Mouse (Mus musculus) liver, adult 2 months (tissue): ENCODE results near the gene Ogt. TPM values are rescaled to one million over a fixed set of nuclear protein-coding genes. Genes with fewer than 3 reads are reported as not detected.

Experiments
- DNase-seq: peaks from one replicate; pipeline ENCODE4 v3.0.0-alpha.2; 2011; ENCODE audit warnings: low read depth, low spot score; ENCODE audit errors: extremely low read depth
- H3K27ac ChIP-seq: fragments of 200-500 bp; replicated peaks from 2 replicates; pipeline ENCODE4 v1.5.1; 2012; ENCODE audit warnings: low read depth, mild to moderate bottlenecking, control low read depth, inconsistent platforms, low read length; ENCODE audit not compliant: insufficient read depth
- H3K27me3 ChIP-seq: fragments of 200-500 bp; 2 replicates; pipeline ENCODE4 v1.6.1; 2012; ENCODE audit warnings: mild to moderate bottlenecking, moderate library complexity, low read length, inconsistent platforms; ENCODE audit not compliant: control insufficient read depth, insufficient read depth
- H3K36me3 ChIP-seq: fragments of 200-500 bp; 2 replicates; pipeline ENCODE4 v1.6.1; 2012; ENCODE audit warnings: low read length, inconsistent platforms; ENCODE audit not compliant: control insufficient read depth, insufficient read depth
- H3K4me1 ChIP-seq: fragments of 200-500 bp; 2 replicates; pipeline ENCODE4 v1.6.1; 2011; ENCODE audit warnings: low read length; ENCODE audit not compliant: control insufficient read depth, insufficient read depth
- H3K4me3 ChIP-seq: fragments of 200-500 bp; 2 replicates; pipeline ENCODE4 v1.5.1; 2011; ENCODE audit warnings: low read depth, mild to moderate bottlenecking, control low read depth, low read length, moderate library complexity; ENCODE audit not compliant: insufficient read depth
- H3K79me2 ChIP-seq: fragments of 200-500 bp; 2 replicates; pipeline ENCODE4 v1.6.1; 2012; ENCODE audit warnings: inconsistent platforms, mild to moderate bottlenecking, low read length, moderate library complexity; ENCODE audit not compliant: control insufficient read depth, insufficient read depth
- H3K9ac ChIP-seq: fragments of 200-500 bp; 2 replicates; pipeline ENCODE4 v1.6.1; 2012; ENCODE audit warnings: low read depth, mild to moderate bottlenecking, control low read depth, inconsistent platforms, low read length
- CTCF ChIP-seq: fragments of 200-500 bp; IDR thresholded peaks from 2 replicates; pipeline ENCODE4 v1.5.1; 2011; ENCODE audit warnings: low read depth, low read length, control low read depth
- POLR2A ChIP-seq: fragments of 200-500 bp; IDR thresholded peaks from 2 replicates; pipeline ENCODE4 v1.6.1; 2011; ENCODE audit warnings: low read length, control low read depth; ENCODE audit not compliant: insufficient read depth; ENCODE audit errors: extremely low read depth
- WGBS: fragments of 180-500 bp; shearing (Covaris S2); methylation state at CpG from one replicate; pipeline ENCODE4 v1.1.7; 2018; 5-methylcytosine and 5-hydroxymethylcytosine counted together
- polyA plus RNA-seq: library from polyadenylated mRNA; depleted of rRNA; stranded (reverse); fragments of >200 nt; gene quantifications from 2 replicates; pipeline ENCODE4 v1.2.3, GENCODE M21; 2012; rRNA removed
- total RNA-seq: library from RNA; depleted of rRNA; stranded (reverse); fragments of >200 nt; gene quantifications from 2 replicates; pipeline ENCODE4 v1.2.3, GENCODE M21; 2014; rRNA removed

Gene Ogt
- total and polyA plus RNA-seq, 2 experiments = 28.3 to 61.4 TPM

DNA sequence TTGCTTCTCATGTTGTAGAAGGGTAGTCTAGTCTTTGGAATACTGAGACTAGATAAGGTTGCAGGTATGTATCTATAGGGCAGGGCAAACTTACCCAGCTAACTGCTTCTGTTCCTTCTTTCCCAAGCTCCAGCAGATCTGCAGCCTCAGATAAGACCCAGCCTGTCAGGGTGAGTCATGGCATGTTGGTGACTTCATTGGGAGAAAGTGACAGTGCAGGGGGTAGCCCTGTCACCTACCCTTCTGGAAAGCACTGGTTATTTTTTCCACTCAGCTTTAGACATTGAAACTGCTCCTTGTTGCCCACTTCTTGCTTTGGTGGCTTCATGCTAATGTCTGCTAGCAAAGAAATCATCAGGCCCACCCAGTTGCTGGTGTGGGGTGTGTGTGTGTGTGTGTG lies 90.2 kb downstream of the Ogt start:
- H3K27ac ChIP-seq = no peak overlapping the region
- no peaks in the 10 kb centered on the region for H3K27me3 ChIP-seq
- no peaks in the 10 kb centered on the region for H3K79me2 ChIP-seq
- no peak for TF ChIP-seq CTCF
- TF ChIP-seq POLR2A = no peak
- no peak for DNase-seq
- no peaks in the 10 kb centered on the region for H3K36me3 ChIP-seq
- no peaks in the 10 kb centered on the region for H3K4me1 ChIP-seq
- H3K4me3 ChIP-seq = no peak overlapping the region
- no peak overlapping the region for H3K9ac ChIP-seq

DNA sequence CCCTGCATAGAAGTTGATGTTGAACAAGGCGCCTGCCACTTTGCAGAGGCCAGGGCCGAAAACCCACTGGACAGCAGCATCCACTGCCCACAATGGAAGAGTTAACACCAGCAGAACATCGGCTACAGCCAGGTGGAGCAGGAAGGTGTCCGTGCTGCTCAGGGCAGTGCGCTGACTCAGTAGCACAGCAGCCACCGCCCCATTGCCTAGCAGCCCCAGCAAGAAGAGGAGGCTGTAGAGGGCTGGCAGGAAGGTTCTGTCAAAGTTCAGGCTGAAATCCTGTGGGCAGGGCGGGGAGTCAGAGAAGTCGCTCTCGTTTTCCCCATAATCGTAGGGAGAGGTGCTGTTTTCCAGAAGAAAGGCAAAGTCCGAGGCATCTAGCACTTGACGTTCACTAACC lies 92.8 kb downstream of the Ogt start:
- no peaks in the 10 kb centered on the region for H3K27me3 ChIP-seq
- WGBS = 77% methylated on average over 12 of the region's 12 CpGs
- no peaks in the 10 kb centered on the region for H3K36me3 ChIP-seq
- TF ChIP-seq CTCF (no peak), POLR2A (no peak)
- DNase-seq = no peak
- no peak overlapping the region for H3K4me3 ChIP-seq
- no peak overlapping the region for H3K9ac ChIP-seq
- no peaks in the 10 kb centered on the region for H3K4me1 ChIP-seq
- no peak overlapping the region for H3K27ac ChIP-seq
- H3K79me2 ChIP-seq = no peaks in the 10 kb centered on the region

DNA sequence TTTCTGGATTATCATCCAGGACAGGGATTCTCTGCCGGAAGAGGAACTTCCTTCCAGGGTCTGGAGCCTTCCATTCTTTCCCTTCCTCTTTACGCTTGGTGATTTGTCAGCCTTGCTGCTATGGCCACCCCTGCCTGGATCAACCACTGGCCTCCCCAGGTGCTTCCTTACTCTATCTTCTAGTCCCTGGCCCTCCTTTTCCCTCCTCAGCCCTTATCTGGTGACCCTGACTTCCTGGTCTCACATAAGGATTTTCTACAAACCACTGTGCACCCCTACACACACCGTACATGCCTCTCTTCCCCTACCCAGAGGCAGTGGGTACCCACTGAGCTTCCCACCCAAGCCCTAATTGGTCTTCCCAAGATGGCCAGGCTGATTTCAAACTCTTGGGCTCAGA lies 93.4 kb downstream of the Ogt start:
- no peak for TF ChIP-seq CTCF
- TF ChIP-seq POLR2A = no peak
- Histone ChIP-seq H3K4me3 (no peak overlapping the region), H3K4me1 (no peaks in the 10 kb centered on the region), H3K79me2 (no peaks in the 10 kb centered on the region), H3K9ac (no peak overlapping the region), H3K27ac (no peak overlapping the region), H3K27me3 (no peaks in the 10 kb centered on the region), H3K36me3 (no peaks in the 10 kb centered on the region)
- no peak for DNase-seq
- WGBS = 93% methylated on average over 3 of the region's 3 CpGs

DNA sequence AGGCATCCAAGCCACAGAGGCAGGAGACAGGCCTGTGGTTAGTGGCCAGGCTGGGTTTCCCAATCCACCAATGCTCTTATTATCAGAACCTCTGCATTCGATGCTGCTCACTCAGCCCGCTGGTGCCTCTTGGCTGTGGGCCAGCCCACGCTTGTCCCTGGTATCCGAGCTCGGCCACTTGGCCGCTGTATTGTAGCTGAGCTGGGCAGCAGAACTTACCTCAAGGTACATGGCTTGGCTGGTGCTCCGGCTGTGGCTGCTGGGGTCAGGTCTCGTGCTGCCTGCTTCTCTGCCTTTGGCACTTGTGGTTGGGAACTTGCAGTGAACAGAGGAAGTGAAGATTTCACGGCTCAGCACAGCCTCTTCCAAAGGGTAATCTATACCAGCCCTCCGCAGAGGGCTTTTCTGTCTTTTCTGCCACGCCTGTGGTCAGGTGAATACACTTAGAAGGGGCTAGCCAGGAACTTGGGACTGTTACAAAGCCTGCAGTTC lies 94.0 kb downstream of the Ogt start, which contains the start of gene Cxcr3:
TSS of gene Cxcr3 (minus strand) at position 442 of the 492 bp plus-strand sequence.
- no peaks in the 10 kb centered on the region for H3K36me3 ChIP-seq
- no peaks in the 10 kb centered on the region for H3K4me1 ChIP-seq
- H3K4me3 ChIP-seq = peak within 1 kb of the TSS; percentile 45; the same call in 1 of the 2 replicates
- H3K27ac ChIP-seq = no peak within 1 kb of the TSS
- DNase-seq = peak; percentile 7
- TF ChIP-seq CTCF (no peak), POLR2A (no peak)
- H3K27me3 ChIP-seq = no peaks in the 10 kb centered on the region
- H3K79me2 ChIP-seq = no peaks in the 10 kb centered on the region
- 54% methylated on average over 11 of the region's 11 CpGs for WGBS
- H3K9ac ChIP-seq = peak within 1 kb of the TSS; percentile 8; the same call in 1 of the 2 replicates

Other genes with a start within 250 kb of the Ogt start
- gene Zmym3, start 219.2 kb upstream of the Ogt start, total RNA-seq = 6.8 and 8.5 TPM in 2 replicates
- gene Zmym3, start 219.2 kb upstream of the Ogt start, polyA plus RNA-seq = 7.0 and 9.1 TPM in 2 replicates
- gene Nono, start 210.7 kb upstream of the Ogt start, total RNA-seq = 76.9 and 83.3 TPM in 2 replicates
- 36.5 and 38.4 TPM in 2 replicates for gene Nono, start 210.7 kb upstream of the Ogt start, polyA plus RNA-seq
- gene Itgb1bp2, start 191.0 kb upstream of the Ogt start, total RNA-seq = 0.40 and 1.2 TPM in 2 replicates
- gene Itgb1bp2, start 191.0 kb upstream of the Ogt start, polyA plus RNA-seq = 0.10 and 0.28 TPM in 2 replicates
- gene Taf1, start 107.3 kb upstream of the Ogt start, total RNA-seq = 11.6 and 13.3 TPM in 2 replicates
- gene Taf1, start 107.3 kb upstream of the Ogt start, polyA plus RNA-seq = 1.0 and 1.7 TPM in 2 replicates
- gene Cxcr3, start 94.2 kb downstream of the Ogt start, total RNA-seq = 0.46 and 0.60 TPM in 2 replicates
- 1.8 and 2.7 TPM in 2 replicates for gene Cxcr3, start 94.2 kb downstream of the Ogt start, polyA plus RNA-seq
- gene Gm4779, start 154.4 kb downstream of the Ogt start, total RNA-seq = not detected in 2 replicates
- gene Gm4779, start 154.4 kb downstream of the Ogt start, polyA plus RNA-seq = not detected in 2 replicates
- not detected in 2 replicates for gene 8030474K03Rik, start 154.6 kb downstream of the Ogt start, total RNA-seq
- not detected in 2 replicates for gene 8030474K03Rik, start 154.6 kb downstream of the Ogt start, polyA plus RNA-seq
- gene Nhsl2, start 209.3 kb downstream of the Ogt start, total RNA-seq = 0.46 and 0.54 TPM in 2 replicates
- gene Nhsl2, start 209.3 kb downstream of the Ogt start, polyA plus RNA-seq = 0.15 and 0.27 TPM in 2 replicates